Mouse (Mus musculus) MN1 (cell line): ENCODE measurements around the gene Rarg.

Source experiments
- DNase-seq: peaks from one replicate; pipeline ENCODE4 v3.0.0-alpha.2; 2016; ENCODE audit warnings: low spot score

Rarg gene

GRCm38 (mm10) chr15:102256431-102257201 is 701 bp downstream of the Rarg start:
- DNase-seq, result peak; percentile 50

DNA sequence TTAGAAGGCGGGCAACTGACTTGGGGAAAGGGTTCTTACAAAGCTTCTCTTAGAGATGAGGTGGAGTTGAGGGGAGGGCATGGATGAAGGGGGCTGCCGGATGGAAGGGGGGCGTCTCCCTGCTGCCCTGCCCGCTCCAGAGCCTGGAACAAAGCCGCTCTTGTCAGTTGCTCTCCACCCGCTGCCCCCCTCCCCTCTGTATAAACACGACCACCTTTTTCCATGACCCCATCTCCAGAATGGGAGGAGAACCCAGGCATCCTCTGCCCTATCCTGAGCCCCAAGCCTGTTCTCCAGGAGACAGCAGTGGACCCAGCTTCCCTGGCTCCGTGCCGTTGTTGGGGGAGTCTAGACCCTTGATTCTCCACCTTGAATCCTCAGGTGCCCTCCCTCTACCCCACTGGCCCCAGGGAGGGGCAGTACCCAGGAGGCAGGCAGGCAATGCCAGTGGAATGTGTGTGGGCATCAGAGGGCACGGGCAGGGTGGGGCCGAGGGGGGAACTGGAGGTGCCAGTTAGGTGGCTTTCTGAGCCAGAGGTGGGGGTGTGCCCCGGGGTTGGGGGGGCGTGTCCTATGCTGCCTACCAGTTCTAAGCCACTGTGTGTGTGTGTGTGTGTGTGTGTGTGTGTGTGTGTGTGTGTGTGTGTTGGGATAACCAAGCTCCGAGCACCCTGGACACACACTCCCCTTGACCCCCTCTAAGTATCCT is 1.6 kb downstream of the Rarg start:
- DNase-seq, result no peak

GRCm38 (mm10) chr15:102250521-102250920 is 6.8 kb downstream of the Rarg start:
- DNase-seq, result no peak

- no peak for DNase-seq
Measured at GRCm38 (mm10) chr15:102249967-102250366, 7.3 kb downstream of the Rarg start.

- DNase-seq, result peak; percentile 49
Measured at GRCm38 (mm10) chr15:102249251-102249691, 8.0 kb downstream of the Rarg start.

DNA sequence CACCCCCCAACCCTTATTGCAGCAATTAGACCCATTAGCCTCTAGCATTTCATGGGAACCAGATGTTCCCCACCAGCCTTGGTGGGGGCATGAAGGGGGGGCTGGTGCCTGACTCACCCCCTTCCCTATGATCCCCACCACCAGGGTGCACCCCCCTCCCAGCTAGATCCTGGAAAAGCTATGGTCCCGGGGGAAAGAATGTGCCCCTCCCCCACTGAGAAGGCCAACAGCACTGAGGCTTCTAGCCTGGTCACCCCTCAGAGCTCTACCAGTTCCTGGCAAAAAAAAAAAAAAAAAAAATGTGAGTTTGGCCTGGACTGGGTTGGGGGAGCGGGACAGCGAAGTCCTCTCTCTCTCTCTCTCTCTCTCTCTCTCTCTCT is 8.5 kb downstream of the Rarg start:
- DNase-seq, result peak; percentile 70

DNA sequence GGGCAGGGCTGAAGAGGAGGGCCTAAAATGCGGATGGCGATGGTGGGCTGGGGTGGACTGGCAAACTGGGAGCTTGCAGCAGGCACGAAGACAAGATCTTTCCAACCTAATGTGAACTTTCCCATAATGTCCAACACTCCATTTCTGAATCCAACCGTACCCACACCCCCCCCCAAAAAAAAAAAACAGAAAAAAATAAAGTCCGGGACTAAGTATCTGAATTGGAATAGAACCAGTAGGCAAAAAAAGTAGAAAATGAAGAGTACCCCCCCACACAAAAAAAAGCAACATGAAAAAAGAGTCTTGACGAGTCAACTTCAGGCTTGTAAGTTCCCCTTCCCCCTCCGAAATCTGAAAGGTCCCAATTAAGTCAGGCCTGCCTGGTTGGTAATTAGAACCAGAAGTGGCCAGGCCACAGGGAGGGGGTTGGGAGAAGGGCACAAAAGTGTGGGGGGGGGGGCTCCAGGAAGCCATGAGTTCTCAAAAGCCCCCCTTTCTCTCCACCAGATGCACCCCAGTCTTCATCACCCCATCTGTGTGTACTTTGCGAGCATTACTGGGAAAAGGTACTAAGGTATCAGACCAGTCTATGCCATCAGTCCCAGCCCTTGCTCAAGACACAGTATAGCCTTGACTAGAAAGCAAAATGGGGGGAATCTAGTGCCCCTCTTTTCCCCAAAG is 9.0 kb downstream of the Rarg start:
- peak; percentile 63 for DNase-seq

- DNase-seq, result peak; percentile 82
Measured at GRCm38 (mm10) chr15:102247252-102248130, 9.8 kb downstream of the Rarg start.

- DNase-seq, result peak; percentile 97
Measured at GRCm38 (mm10) chr15:102246866-102247251, 10.5 kb downstream of the Rarg start.

GRCm38 (mm10) chr15:102245891-102246741 is 11.2 kb downstream of the Rarg start:
- peak; percentile 86 for DNase-seq

DNA sequence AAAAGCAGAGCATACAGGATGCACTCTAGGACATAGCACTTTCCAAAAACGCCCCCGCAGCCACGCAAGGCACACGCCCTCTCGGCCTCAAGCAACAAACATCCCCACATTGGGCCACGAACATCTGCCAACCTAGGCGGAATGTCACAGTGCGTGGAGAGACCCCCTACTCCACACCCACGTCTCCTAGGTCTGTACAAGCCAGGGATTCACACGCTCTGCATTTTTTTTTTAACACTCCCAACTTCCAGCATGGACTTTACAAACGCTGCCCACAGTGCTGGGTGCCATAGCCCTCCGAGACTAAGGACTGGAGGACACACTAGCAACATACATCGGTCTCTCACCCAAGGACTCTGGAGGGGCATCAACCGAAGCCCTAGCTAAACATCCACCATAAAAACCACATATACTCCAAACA is 11.8 kb downstream of the Rarg start:
- no peak for DNase-seq

- DNase-seq, result no peak
Measured at GRCm38 (mm10) chr15:102244306-102245191, 12.8 kb downstream of the Rarg start.

DNA sequence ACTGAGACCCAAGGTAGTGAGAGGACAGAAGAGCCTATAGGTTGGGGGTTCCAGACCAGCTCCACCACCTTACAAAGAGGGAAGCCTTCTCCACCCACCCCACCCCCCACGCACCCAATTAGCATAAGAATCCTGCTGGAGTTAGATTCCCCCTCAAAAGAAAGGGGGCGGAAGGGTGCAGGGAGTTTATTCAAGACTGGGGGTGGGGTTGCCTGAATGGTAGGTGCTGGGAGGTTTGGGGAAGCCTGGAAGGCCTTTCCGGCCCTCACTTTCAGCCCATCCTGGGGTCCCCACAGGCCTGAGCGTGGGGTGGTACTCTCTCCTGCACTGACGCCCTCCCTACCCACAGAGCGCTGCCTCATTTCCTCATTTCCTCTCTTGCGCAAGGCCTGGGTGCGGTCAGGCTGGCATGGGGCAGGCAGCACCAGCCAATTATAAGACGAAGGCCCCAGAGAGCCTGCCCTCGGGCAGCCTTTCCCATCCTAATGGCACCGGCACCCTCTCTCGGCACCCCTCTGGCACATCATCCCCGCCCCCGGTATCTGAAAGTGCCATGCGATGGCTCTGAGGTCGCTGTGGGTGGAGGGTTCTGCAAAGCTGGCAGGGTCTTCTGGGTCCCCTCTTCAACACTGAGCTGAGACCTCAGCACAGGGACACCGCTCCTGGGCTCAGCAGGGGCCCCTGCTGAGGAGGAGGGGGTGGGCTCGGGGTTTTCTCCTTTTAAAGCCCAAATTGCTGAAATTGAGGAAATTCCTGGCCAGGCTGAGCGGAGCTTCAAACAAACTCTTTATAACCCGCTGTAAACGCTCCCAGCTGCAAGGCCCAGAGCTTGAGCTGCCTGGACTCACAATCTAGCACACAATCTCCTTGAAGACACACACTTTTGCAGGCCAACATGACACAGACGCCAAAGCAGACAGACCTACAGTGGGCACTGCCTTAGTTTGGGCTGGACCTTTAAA is 13.8 kb downstream of the Rarg start:
- DNase-seq, result peak; percentile 67

GRCm38 (mm10) chr15:102242404-102243228 is 14.7 kb downstream of the Rarg start:
- no peak for DNase-seq

GRCm38 (mm10) chr15:102240607-102241006 is 16.7 kb downstream of the Rarg start:
- DNase-seq, result no peak

DNA sequence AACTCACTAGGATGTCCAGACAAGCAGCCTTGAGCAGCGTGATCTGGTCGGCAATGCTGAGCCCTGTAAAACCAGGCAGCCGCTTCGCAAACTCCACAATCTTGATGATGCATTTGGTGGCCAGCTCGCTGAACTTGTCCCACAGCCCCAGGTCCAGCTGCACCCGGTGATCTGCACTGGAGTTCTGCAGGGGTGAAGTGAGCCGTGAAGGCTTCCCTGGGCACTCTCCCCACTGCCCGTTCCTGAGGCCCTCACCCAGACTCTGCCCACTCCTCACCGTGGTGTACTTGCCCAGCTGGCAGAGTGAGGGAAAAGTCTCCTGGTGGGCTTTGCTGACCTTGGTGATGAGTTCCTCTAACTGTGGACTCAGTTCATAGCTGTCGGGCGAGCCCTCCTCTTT is 17.5 kb downstream of the Rarg start:
- DNase-seq, result no peak

DNA sequence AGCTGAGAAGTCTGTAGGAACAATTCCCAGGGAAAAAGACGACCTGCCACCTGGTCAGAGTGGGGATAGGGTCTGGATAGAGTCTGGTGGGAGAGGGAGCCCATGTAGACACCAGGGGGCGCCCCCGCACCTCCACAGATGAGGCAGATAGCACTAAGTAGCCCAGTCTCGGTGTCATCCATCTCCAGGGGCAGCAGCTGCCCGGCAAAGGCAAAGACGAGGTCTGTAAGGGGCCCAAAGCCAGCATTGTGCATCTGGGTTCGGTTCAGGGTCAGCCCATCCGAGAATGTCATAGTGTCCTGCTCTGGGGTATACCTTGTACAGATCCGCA is 18.1 kb downstream of the Rarg start:
- peak; percentile 92 for DNase-seq
